Mouse (Mus musculus) CH12.LX (cell line): ENCODE measurements around the gene Alg5. TPM values are rescaled to one million over a fixed set of nuclear protein-coding genes. Genes with fewer than 3 reads are reported as not detected.

Experiments
- DNase-seq: peaks from one replicate; pipeline ENCODE4 v3.0.0-alpha.2; 2013; ENCODE audit errors: extremely low read depth
- H3K27ac ChIP-seq: 2 replicates; pipeline ENCODE4 v1.5.1; 2012; ENCODE audit warnings: low read depth, mild to moderate bottlenecking, control low read depth, moderate library complexity; ENCODE audit not compliant: insufficient read depth
- H3K27me3 ChIP-seq: replicated peaks from 2 replicates; pipeline ENCODE3; 2012; ENCODE audit warnings: inconsistent platforms
- H3K36me3 ChIP-seq, 2 experiments: replicated peaks in 1 of 2; 2 replicates each; pipeline versions ENCODE3 to v1.6.1; 2012; ENCODE audit warnings: inconsistent platforms in 1 of 2, low read length in 1 of 2, mild to moderate bottlenecking in 1 of 2, mixed read lengths in 1 of 2, moderate library complexity in 1 of 2; ENCODE audit not compliant: control insufficient read depth in 1 of 2, insufficient read depth in 1 of 2
- H3K4me1 ChIP-seq, 2 experiments: 2 replicates each; pipeline ENCODE4 v1.6.1; 2012; ENCODE audit warnings: inconsistent platforms in 1 of 2, moderate library complexity in 1 of 2; ENCODE audit not compliant: insufficient read depth in 2 of 2, control insufficient read depth in 1 of 2
- H3K4me2 ChIP-seq: 2 replicates; pipeline ENCODE4 v1.6.1; 2012; ENCODE audit warnings: low read depth, mild to moderate bottlenecking, control low read depth; ENCODE audit not compliant: poor library complexity, insufficient read depth, severe bottlenecking
- H3K4me3 ChIP-seq, 3 experiments: fragments of 150-350 bp in 1 of 3; sonication (generic) in 1 of 3; replicated peaks in 1 of 3; 2 replicates each; pipeline versions ENCODE3 to v1.5.1; 2011 to 2012; ENCODE audit warnings: low read depth in 2 of 3, low read length in 2 of 3, mild to moderate bottlenecking in 2 of 3, moderate library complexity in 2 of 3, control low read depth in 1 of 3, improper control_type of control experiment in 1 of 3, inconsistent platforms in 1 of 3, mixed read lengths in 1 of 3; ENCODE audit not compliant: poor library complexity in 1 of 3
- H3K79me2 ChIP-seq: replicated peaks from 2 replicates; pipeline ENCODE4 v1.6.1; 2012; ENCODE audit warnings: mild to moderate bottlenecking, moderate library complexity; ENCODE audit not compliant: control insufficient read depth, poor library complexity, insufficient read depth, severe bottlenecking; ENCODE audit errors: extremely low read depth
- H3K9ac ChIP-seq: 2 replicates; pipeline ENCODE4 v1.6.1; 2012; ENCODE audit warnings: low read depth, mild to moderate bottlenecking, control low read depth, moderate library complexity; ENCODE audit not compliant: insufficient read depth
- H3K9me3 ChIP-seq: replicated peaks from 2 replicates; pipeline ENCODE3; 2012; ENCODE audit warnings: low read length, inconsistent platforms, mixed read lengths
- BHLHE40 ChIP-seq: IDR thresholded peaks from 2 replicates; pipeline ENCODE4 v1.6.1; 2011; ENCODE audit warnings: mild to moderate bottlenecking, low read depth, low read length, improper control_type of control experiment
- CTCF ChIP-seq, 2 experiments: IDR thresholded peaks in 1 of 2; conservative IDR thresholded peaks in 1 of 2; 2 replicates each; pipeline ENCODE4 v1.5.1; 2011 to 2012; ENCODE audit warnings: low read depth in 2 of 2, low read length in 2 of 2, improper control_type of control experiment in 1 of 2, inconsistent platforms in 1 of 2, mild to moderate bottlenecking in 1 of 2, moderate library complexity in 1 of 2
- EP300 ChIP-seq: IDR thresholded peaks from 2 replicates; pipeline ENCODE4 v1.6.1; 2011; ENCODE audit warnings: low read length, improper control_type of control experiment
- ETS1 ChIP-seq: conservative IDR thresholded peaks from 2 replicates; pipeline ENCODE4 v1.6.1; 2012; ENCODE audit warnings: low read depth, mild to moderate bottlenecking, inconsistent platforms, low read length, improper control_type of control experiment, moderate library complexity
- IRF4 ChIP-seq: IDR thresholded peaks from 2 replicates; pipeline ENCODE4 v1.6.1; 2014; ENCODE audit warnings: low read depth, mild to moderate bottlenecking, inconsistent platforms, low read length, improper control_type of control experiment
- MAZ ChIP-seq: IDR thresholded peaks from 2 replicates; pipeline ENCODE4 v1.6.1; 2012; ENCODE audit warnings: low read depth, mild to moderate bottlenecking, inconsistent platforms, low read length, improper control_type of control experiment, moderate library complexity
- MYC ChIP-seq: IDR thresholded peaks from 2 replicates; pipeline ENCODE4 v1.6.1; 2011; ENCODE audit warnings: low read depth, mild to moderate bottlenecking, improper control_type of control experiment, low read length
- SIN3A ChIP-seq: IDR thresholded peaks from 2 replicates; pipeline ENCODE4 v1.6.1; 2012; ENCODE audit warnings: low read length, improper control_type of control experiment, inconsistent platforms
- ZC3H11A ChIP-seq: IDR thresholded peaks from 2 replicates; pipeline ENCODE4 v1.6.1; 2012; ENCODE audit warnings: low read depth, mild to moderate bottlenecking, inconsistent platforms, low read length, improper control_type of control experiment
- ZMIZ1 ChIP-seq: IDR thresholded peaks from 2 replicates; pipeline ENCODE4 v1.6.1; 2012; ENCODE audit warnings: low read depth, mild to moderate bottlenecking, inconsistent platforms, low read length, improper control_type of control experiment
- dilution Hi-C: fragments of 300-500 bp; cut with MboI; formaldehyde crosslinking; loops from 2 replicates; pipeline ENCODE4 v1.14.3; 2020; ENCODE audit warnings: low sequenced_read_pairs; ENCODE audit not compliant: extremely low pct_unique_long_range_greater_than_20kb, extremely low pct_ligation_motif_present
- in situ Hi-C: fragments of 300-500 bp; cut with MboI; formaldehyde crosslinking; loops from 3 replicates; pipeline ENCODE4 v1.14.3; 2019; ENCODE audit warnings: low sequenced_read_pairs, low pct_ligation_motif_present, low pct_unique_long_range_greater_than_20kb, mixed read lengths
- polyA plus RNA-seq: library from polyadenylated mRNA; unstranded; fragments of >175 nt; gene quantifications from 2 replicates; pipeline ENCODE4 v1.2.1, GENCODE M21; 2012; ENCODE audit warnings: low read depth; ENCODE audit not compliant: insufficient read length
- total RNA-seq, 2 experiments: library from RNA; depleted of rRNA; stranded (reverse); fragments of 300-350 nt in 1 of 2; fragments of >200 nt in 1 of 2; gene quantifications; 2 replicates each; pipeline ENCODE4 v1.2.3; 2012 to 2014

The Alg5 gene
- total and polyA plus RNA-seq, 3 experiments, result 33.9 to 52.0 (median 48.0) TPM

- dilution Hi-C loops (no loop called here), in situ Hi-C loops (no loop called here)
- TF ChIP-seq MAZ, result no peak
- TF ChIP-seq CTCF (conservative IDR thresholded peaks at IDR 0.05 in 1 of 2, IDR thresholded peaks at IDR 0.05 in 1 of 2; ENCODE audit: low read depth in 2 of 2, low read length in 2 of 2), result peak; percentile 35 to 61
- TF ChIP-seq MYC, result 0 out of 2 replicates have a peak, but pooled peaks have one; percentile 26
- H3K4me2 ChIP-seq, result no peak overlapping the region
- H3K27me3 ChIP-seq, result no peaks in the 10 kb centered on the region
- no peaks in the 10 kb centered on the region for H3K79me2 ChIP-seq
- H3K4me3 ChIP-seq, result no peak overlapping the region
- H3K9me3 ChIP-seq, result peaks cover 6% of the 10 kb centered on the region
- H3K9ac ChIP-seq, result no peak overlapping the region
- peaks cover 0 to 3% of the 10 kb centered on the region in 2 experiments; a peak in 1 of 4 replicates for H3K4me1 ChIP-seq
- peaks cover 81 to 98% of the 10 kb centered on the region in 2 experiments for H3K36me3 ChIP-seq
- H3K27ac ChIP-seq, result no peak overlapping the region
- DNase-seq, result no peak
These were observed 10.5 kb downstream of the Alg5 start for GRCm38 (mm10) chr3:54745799-54746198.

- no peaks in the 10 kb centered on the region for H3K27me3 ChIP-seq
- H3K79me2 ChIP-seq, result no peaks in the 10 kb centered on the region
- dilution Hi-C loops (no loop called here), in situ Hi-C loops (no loop called here)
- H3K9ac ChIP-seq, result no peak overlapping the region
- no peak overlapping the region for H3K4me3 ChIP-seq
- peak; percentile 82 for DNase-seq
- no peak for TF ChIP-seq ZMIZ1
- TF ChIP-seq BHLHE40, result peak; percentile 64
- peak; percentile 22; the same call in 1 of the 2 replicates for TF ChIP-seq EP300
- no peak; the same call in 1 of the 2 replicates for TF ChIP-seq IRF4
- TF ChIP-seq SIN3A, result 0 out of 2 replicates have a peak, but pooled peaks have one; percentile 16
- peak; percentile 78 for TF ChIP-seq ETS1
- no peak overlapping the region for H3K27ac ChIP-seq
- H3K9me3 ChIP-seq, result peaks cover 11% of the 10 kb centered on the region
- no peak overlapping the region for H3K4me2 ChIP-seq
- peaks cover 16 to 40% of the 10 kb centered on the region in 2 experiments for H3K36me3 ChIP-seq
- H3K4me1 ChIP-seq, result peaks cover 9 to 22% of the 10 kb centered on the region in 2 experiments
These were observed 18.1 kb downstream of the Alg5 start for GRCm38 (mm10) chr3:54753411-54753810.

- DNase-seq, result no peak
- H3K79me2 ChIP-seq, result no peaks in the 10 kb centered on the region
- no peak within 1 kb of the TSS for H3K27ac ChIP-seq
- in situ Hi-C loops, result no loop called here
- dilution Hi-C loops, result no loop called here
- H3K4me2 ChIP-seq, result no peak within 1 kb of the TSS
- H3K27me3 ChIP-seq, result no peaks in the 10 kb centered on the region
- H3K9ac ChIP-seq, result no peak within 1 kb of the TSS
- peaks cover 6 to 20% of the 10 kb centered on the region in 2 experiments for H3K36me3 ChIP-seq
- no peak for TF ChIP-seq ZC3H11A
- peaks cover 9 to 22% of the 10 kb centered on the region in 2 experiments for H3K4me1 ChIP-seq
- H3K9me3 ChIP-seq, result peaks cover 10% of the 10 kb centered on the region
- no peak within 1 kb of the TSS for H3K4me3 ChIP-seq
These were observed 20.1 kb downstream of the Alg5 start, which contains the start of gene Smad9 for GRCm38 (mm10) chr3:54755145-54756041. Gene Smad9, plus strand, starts transcription at chr3:54755582.
